Mouse (Mus musculus) liver, postnatal 0 days (tissue): ENCODE measurements around the gene Ly6c2. TPM values are rescaled to one million over a fixed set of nuclear protein-coding genes. Genes with fewer than 3 reads are reported as not detected.
"Not testable (repeated sequence)": the region's sequence is repeated elsewhere in the genome, so short reads cannot be mapped to it uniquely, and the experiment has no call there.

Source experiments
- ATAC-seq: fragments of 200-750 bp; cut with Nextera tagmentation; 2 replicates; pipeline ENCODE4 v1.8.0; 2017; ENCODE audit warnings: mild to moderate bottlenecking, moderate library complexity
- DNase-seq: peaks from one replicate; pipeline ENCODE4 v3.0.0-alpha.2; 2016
- H3K27ac ChIP-seq: fragments of 300-500 bp; sonication (generic); 2 replicates; pipeline ENCODE4 v1.5.1; 2014; ENCODE audit warnings: antibody characterized with exemption, moderate library complexity, mild to moderate bottlenecking, low read depth
- H3K27me3 ChIP-seq: fragments of 300-500 bp; sonication (generic); 2 replicates; pipeline ENCODE4 v1.6.1; 2014; ENCODE audit warnings: low read length, control low read depth, mixed read lengths; ENCODE audit not compliant: insufficient read depth
- H3K36me3 ChIP-seq: fragments of 300-500 bp; sonication (generic); replicated peaks from 2 replicates; pipeline ENCODE4 v1.6.1; 2014; ENCODE audit warnings: mild to moderate bottlenecking, control low read depth, low read length, moderate library complexity, mixed read lengths; ENCODE audit not compliant: insufficient read depth
- H3K4me1 ChIP-seq: fragments of 300-500 bp; sonication (generic); 2 replicates; pipeline ENCODE4 v1.6.1; 2014; ENCODE audit warnings: antibody characterized with exemption, mild to moderate bottlenecking, control low read depth; ENCODE audit not compliant: insufficient read depth
- H3K4me2 ChIP-seq: fragments of 300-500 bp; sonication (generic); 2 replicates; pipeline ENCODE4 v1.6.1; 2014; ENCODE audit warnings: low read depth, mild to moderate bottlenecking, low read length, moderate library complexity, mixed read lengths
- H3K4me3 ChIP-seq: fragments of 300-500 bp; sonication (generic); 2 replicates; pipeline ENCODE4 v1.5.1; 2014; ENCODE audit warnings: low read depth, low read length
- H3K9ac ChIP-seq: fragments of 300-500 bp; sonication (generic); replicated peaks from 2 replicates; pipeline ENCODE4 v1.6.1; 2014; ENCODE audit warnings: mild to moderate bottlenecking, moderate library complexity
- H3K9me3 ChIP-seq: fragments of 300-500 bp; sonication (generic); 2 replicates; pipeline ENCODE4 v1.6.1; 2016; ENCODE audit warnings: mild to moderate bottlenecking, control low read depth, low read length, mixed read lengths
- CTCF ChIP-seq: sonication (generic); IDR thresholded peaks from 2 replicates; pipeline ENCODE4 v1.5.1; 2016; ENCODE audit warnings: antibody characterized with exemption, low read depth
- EP300 ChIP-seq: IDR thresholded peaks from 2 replicates; pipeline ENCODE4 v1.6.1; 2016; ENCODE audit warnings: antibody characterized with exemption, low read depth, mild to moderate bottlenecking
- WGBS: fragments of 180-500 bp; shearing (Covaris S2); extraction: QIAGEN DNeasy Blood & Tissue Kit; methylation state at CpG from one replicate; pipeline ENCODE4 v1.1.7; 2014; ENCODE audit not compliant: insufficient replicate concordance; 5-methylcytosine and 5-hydroxymethylcytosine counted together
- polyA plus RNA-seq: library from polyadenylated mRNA; unstranded; fragments of >200 nt; fragmentation: Nextera tagmentation; extraction: Ambion mirVana; gene quantifications from 2 replicates; pipeline ENCODE4 v1.2.1, GENCODE M21; 2015

Ly6c2 gene
- polyA plus RNA-seq = 123 and 126 TPM in 2 replicates

GRCm38 (mm10) chr15:75111861-75112630, at the start of gene Ly6c2:
Gene Ly6c2 (minus strand): TSS chr15:75111970.
- Histone ChIP-seq H3K27ac (peak within 1 kb of the TSS; percentile 16; the same call in 1 of the 2 replicates), H3K4me3 (peak within 1 kb of the TSS; percentile 20), H3K4me2 (peak within 1 kb of the TSS; percentile 13; the same call in 1 of the 2 replicates)
- ATAC-seq = peak; percentile 41; the same call in 1 of the 2 replicates
- H3K9me3 ChIP-seq, H3K9ac ChIP-seq, DNase-seq, H3K4me1 ChIP-seq, H3K27me3 ChIP-seq, H3K36me3 ChIP-seq: not testable (repeated sequence)
- WGBS = 40% methylated on average over 1 of the region's 1 CpGs

- no peak for TF ChIP-seq CTCF
- WGBS = 18% methylated on average over 1 of the region's 1 CpGs
- Histone ChIP-seq H3K36me3 (no peaks in the 10 kb centered on the region), H3K4me1 (no peaks in the 10 kb centered on the region), H3K9ac (no peak overlapping the region), H3K27ac (no peak overlapping the region), H3K9me3 (no peaks in the 10 kb centered on the region), H3K4me3 (no peak overlapping the region), H3K27me3 (no peaks in the 10 kb centered on the region), H3K4me2 (no peak overlapping the region)
- no peak for DNase-seq
- ATAC-seq = no peak
Measured at GRCm38 (mm10) chr15:75157646-75158045, 45.9 kb upstream of the Ly6c2 start.

- Histone ChIP-seq H3K27ac (no peak within 1 kb of the TSS), H3K4me1 (no peaks in the 10 kb centered on the region), H3K36me3 (no peaks in the 10 kb centered on the region), H3K9me3 (no peaks in the 10 kb centered on the region), H3K27me3 (no peaks in the 10 kb centered on the region), H3K4me3 (no peak within 1 kb of the TSS), H3K9ac (no peak within 1 kb of the TSS), H3K4me2 (no peak within 1 kb of the TSS)
- no peak for TF ChIP-seq CTCF
- 100% methylated on average over 1 of the region's 1 CpGs for WGBS
- no peak for DNase-seq
- ATAC-seq = no peak
Measured at GRCm38 (mm10) chr15:75154940-75155339, 43.2 kb upstream of the Ly6c2 start, which contains the start of gene Ly6g. Gene Ly6g (plus strand): TSS chr15:75155240.

- Histone ChIP-seq H3K27me3 (no peaks in the 10 kb centered on the region), H3K27ac (no peak overlapping the region), H3K4me3 (no peak overlapping the region), H3K4me2 (no peak overlapping the region), H3K36me3 (no peaks in the 10 kb centered on the region), H3K9ac (no peak overlapping the region), H3K4me1 (no peaks in the 10 kb centered on the region), H3K9me3 (no peaks in the 10 kb centered on the region)
- ATAC-seq (no peak), DNase-seq (no peak)
- TF ChIP-seq CTCF (no peak), EP300 (no peak)
Measured at GRCm38 (mm10) chr15:75153087-75153486, 41.3 kb upstream of the Ly6c2 start.

DNA sequence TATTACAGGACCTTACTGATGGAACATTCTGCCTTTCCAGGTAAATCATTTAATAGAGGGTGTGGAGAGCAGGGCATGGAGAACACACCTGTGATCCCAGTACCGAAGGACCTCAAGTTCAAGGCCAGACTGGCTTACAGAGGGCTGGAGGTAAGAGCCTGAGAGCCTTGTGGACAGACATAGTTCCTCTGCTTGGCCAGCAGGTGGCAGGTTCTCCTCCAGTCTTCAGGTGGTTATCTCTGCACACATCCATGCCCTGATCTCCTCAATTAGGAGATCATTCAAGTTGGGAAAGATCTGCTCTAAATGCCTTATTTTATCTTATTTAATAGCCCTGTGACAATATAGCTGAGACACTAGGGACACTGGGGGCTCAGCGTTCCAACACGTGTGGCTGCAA, 32.0 kb upstream of the Ly6c2 start:
- H3K27ac ChIP-seq = no peak overlapping the region
- no peaks in the 10 kb centered on the region for H3K36me3 ChIP-seq
- no peak for TF ChIP-seq EP300
- TF ChIP-seq CTCF = peak; percentile 70
- no peak overlapping the region for H3K4me3 ChIP-seq
- 50% methylated on average over 3 of the region's 3 CpGs for WGBS
- H3K4me1 ChIP-seq = no peaks in the 10 kb centered on the region
- ATAC-seq (no peak), DNase-seq (peak; percentile 26)
- no peak overlapping the region for H3K4me2 ChIP-seq
- H3K9ac ChIP-seq = no peak overlapping the region
- H3K9me3 ChIP-seq = no peaks in the 10 kb centered on the region
- H3K27me3 ChIP-seq = no peaks in the 10 kb centered on the region

- H3K4me3 ChIP-seq, H3K36me3 ChIP-seq, H3K4me1 ChIP-seq, H3K9ac ChIP-seq, H3K9me3 ChIP-seq, H3K27me3 ChIP-seq, ATAC-seq, H3K4me2 ChIP-seq: not testable (repeated sequence)
- H3K27ac ChIP-seq = 0 out of 2 replicates have a peak overlapping the region, but pooled peaks have one; percentile 22
- DNase-seq = peak; percentile 60
- 30% methylated on average over 6 of the region's 6 CpGs for WGBS
- peak; percentile 70 for TF ChIP-seq CTCF
Measured at GRCm38 (mm10) chr15:75141812-75142360, 30.1 kb upstream of the Ly6c2 start.

- H3K36me3 ChIP-seq, H3K27me3 ChIP-seq, H3K9ac ChIP-seq, H3K4me1 ChIP-seq, H3K9me3 ChIP-seq, H3K4me2 ChIP-seq, H3K4me3 ChIP-seq: not testable (repeated sequence)
- peak overlapping the region; percentile 55; the same call in 1 of the 2 replicates for H3K27ac ChIP-seq
- 48% methylated on average over 3 of the region's 3 CpGs for WGBS
- DNase-seq (peak; percentile 51), ATAC-seq (peak; percentile 41; the same call in 1 of the 2 replicates)
Measured at GRCm38 (mm10) chr15:75137739-75138138, 26.0 kb upstream of the Ly6c2 start.

GRCm38 (mm10) chr15:75135090-75135783, 23.5 kb upstream of the Ly6c2 start:
- WGBS = 55% methylated on average over 2 of the region's 2 CpGs

DNA sequence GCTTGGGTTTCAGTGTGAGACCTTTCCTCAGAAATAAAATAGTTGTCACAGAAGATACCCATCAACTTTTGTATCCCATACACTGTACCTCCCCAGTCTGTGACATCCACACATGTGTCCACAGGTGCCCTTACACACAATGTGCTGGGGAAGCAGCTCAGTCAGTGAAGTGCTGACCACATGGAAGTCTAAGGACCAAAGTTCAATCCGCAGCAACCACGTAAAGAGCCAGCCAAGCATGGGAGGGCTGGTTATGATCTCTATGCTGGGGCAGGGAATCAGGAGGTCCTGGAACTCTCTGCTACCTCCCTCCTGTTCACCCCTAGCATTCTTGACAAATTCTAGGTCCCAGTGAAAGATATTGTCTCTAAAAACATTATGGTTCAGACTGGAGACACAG, 20.6 kb upstream of the Ly6c2 start:
- not testable (repeated sequence) for ATAC-seq, H3K27ac ChIP-seq, DNase-seq, H3K9me3 ChIP-seq, H3K4me3 ChIP-seq, H3K9ac ChIP-seq, H3K36me3 ChIP-seq, H3K4me1 ChIP-seq, H3K27me3 ChIP-seq, H3K4me2 ChIP-seq
- WGBS = 60% methylated on average over 2 of the region's 2 CpGs

More at GRCm38 (mm10) chr15:75135090-75135783, 23.5 kb upstream of the Ly6c2 start:
- not testable (repeated sequence) for H3K27me3 ChIP-seq, H3K36me3 ChIP-seq, DNase-seq, H3K4me2 ChIP-seq, H3K4me3 ChIP-seq, H3K9ac ChIP-seq, H3K27ac ChIP-seq, H3K9me3 ChIP-seq, H3K4me1 ChIP-seq, ATAC-seq
